Mouse (Mus musculus) heart, postnatal 36 days (tissue): Measurements from ENCODE around the gene Rgcc. TPM values are rescaled to one million over a fixed set of nuclear protein-coding genes. Genes with fewer than 3 reads are reported as not detected.

Experiments
- DNase-seq, 2 experiments: peaks; one replicate each; pipeline ENCODE4 v3.0.0; 2021 to 2022
- intact Hi-C: fragments of 180-260 bp; cut with DNase I; formaldehyde crosslinking; loops from one replicate; pipeline ENCODE4 v1.15.1; 2025
- total RNA-seq, 2 experiments: library from RNA; stranded (reverse); gene quantifications; 2 replicates each; pipeline ENCODE4 v1.2.3; 2021

Rgcc gene
- total RNA-seq, 2 experiments from 2014 or later, result 54.7 to 54.8 TPM

GRCm38 (mm10) chr14:79284616-79285015 lies 16.8 kb downstream of the Rgcc start:
- intact Hi-C loops, result no loop called here
- DNase-seq, result no peak

- intact Hi-C loops, result no loop called here
Observed at GRCm38 (mm10) chr14:79283952-79284351, 17.5 kb downstream of the Rgcc start.

GRCm38 (mm10) chr14:79281894-79282553 lies 19.4 kb downstream of the Rgcc start:
- no peak for DNase-seq
- intact Hi-C loops, result no loop called here

More at GRCm38 (mm10) chr14:79283952-79284351, 17.5 kb downstream of the Rgcc start:
- no peak for DNase-seq

- intact Hi-C loops, result no loop called here
Observed at GRCm38 (mm10) chr14:79280456-79280855, 21.0 kb downstream of the Rgcc start.

GRCm38 (mm10) chr14:79279494-79279893 lies 22.0 kb downstream of the Rgcc start:
- intact Hi-C loops, result no loop called here
- no peak for DNase-seq

More at GRCm38 (mm10) chr14:79280456-79280855, 21.0 kb downstream of the Rgcc start:
- no peak for DNase-seq

- intact Hi-C loops, result no loop called here
- DNase-seq, result no peak
Observed at GRCm38 (mm10) chr14:79278927-79279326, 22.5 kb downstream of the Rgcc start.

GRCm38 (mm10) chr14:79277922-79278321 lies 23.5 kb downstream of the Rgcc start:
- intact Hi-C loops, result no loop called here
- peak; percentile 57 to 66 for DNase-seq

GRCm38 (mm10) chr14:79275870-79276395 lies 25.5 kb downstream of the Rgcc start:
- no peak for DNase-seq
- intact Hi-C loops, result loop anchor here (2.0 kb wide), 1 partner anchor 23 kb away; no protein-coding TSS in a partner anchor

GRCm38 (mm10) chr14:79275441-79275840 lies 26.0 kb downstream of the Rgcc start:
- intact Hi-C loops, result loop anchor here (2.0 kb wide), 1 partner anchor 23 kb away; no protein-coding TSS in a partner anchor
- DNase-seq, result no peak

- DNase-seq, result no peak
- intact Hi-C loops, result loop anchor here (2.0 kb wide), 2 partner anchors 25 to 91 kb away; no protein-coding TSS in a partner anchor
Observed at GRCm38 (mm10) chr14:79273697-79274477, 27.6 kb downstream of the Rgcc start.

- intact Hi-C loops, result loop anchor here (2.0 kb wide), 1 partner anchor 90 kb away; no protein-coding TSS in a partner anchor
- no peak for DNase-seq
Observed at GRCm38 (mm10) chr14:79272991-79273390, 28.5 kb downstream of the Rgcc start.

- no peak for DNase-seq
Observed at GRCm38 (mm10) chr14:79272188-79272694, 29.2 kb downstream of the Rgcc start.

GRCm38 (mm10) chr14:79269551-79269950 lies 31.9 kb downstream of the Rgcc start:
- intact Hi-C loops, result loop anchor here (2.0 kb wide), 1 partner anchor 43 kb away; no protein-coding TSS in a partner anchor
- DNase-seq, result no peak

More at GRCm38 (mm10) chr14:79272188-79272694, 29.2 kb downstream of the Rgcc start:
- intact Hi-C loops, result loop anchor here (2.0 kb wide), 1 partner anchor 89 kb away; no protein-coding TSS in a partner anchor

- no peak for DNase-seq
- intact Hi-C loops, result loop anchor here (2.0 kb wide), 1 partner anchor 41 kb away; no protein-coding TSS in a partner anchor
Observed at GRCm38 (mm10) chr14:79267878-79268277, 33.6 kb downstream of the Rgcc start.

GRCm38 (mm10) chr14:79267382-79267781 lies 34.1 kb downstream of the Rgcc start:
- DNase-seq, result no peak
- intact Hi-C loops, result no loop called here

GRCm38 (mm10) chr14:79266408-79266807 lies 35.0 kb downstream of the Rgcc start:
- DNase-seq, result no peak
- intact Hi-C loops, result no loop called here

- no peak for DNase-seq
- intact Hi-C loops, result no loop called here
Observed at GRCm38 (mm10) chr14:79265738-79266137, 35.7 kb downstream of the Rgcc start.

- DNase-seq, result no peak
- intact Hi-C loops, result no loop called here
Observed at GRCm38 (mm10) chr14:79263321-79263720, 38.1 kb downstream of the Rgcc start.

GRCm38 (mm10) chr14:79262677-79263076 lies 38.8 kb downstream of the Rgcc start:
- no peak for DNase-seq
- intact Hi-C loops, result no loop called here

- DNase-seq, result no peak
- intact Hi-C loops, result no loop called here
Observed at GRCm38 (mm10) chr14:79259062-79259779, 42.2 kb downstream of the Rgcc start.
